Mouse (Mus musculus) frontal cortex, postnatal 25 days (tissue): ENCODE measurements around the gene Cnppd1.

Experiments used
- DNase-seq, 2 experiments: peaks; one replicate each; pipeline ENCODE4 v3.0.0; 2022; ENCODE audit warnings: low spot score in 2 of 2

The Cnppd1 gene

GRCm38 (mm10) chr1:75142301-75143261, at the start of gene Cnppd1, which contains the start of gene Retreg2:
Gene Cnppd1, minus strand, starts transcription at chr1:75142711.
Gene Retreg2, plus strand, starts transcription at chr1:75142778.
- peak; percentile 94 to 95 for DNase-seq

DNA sequence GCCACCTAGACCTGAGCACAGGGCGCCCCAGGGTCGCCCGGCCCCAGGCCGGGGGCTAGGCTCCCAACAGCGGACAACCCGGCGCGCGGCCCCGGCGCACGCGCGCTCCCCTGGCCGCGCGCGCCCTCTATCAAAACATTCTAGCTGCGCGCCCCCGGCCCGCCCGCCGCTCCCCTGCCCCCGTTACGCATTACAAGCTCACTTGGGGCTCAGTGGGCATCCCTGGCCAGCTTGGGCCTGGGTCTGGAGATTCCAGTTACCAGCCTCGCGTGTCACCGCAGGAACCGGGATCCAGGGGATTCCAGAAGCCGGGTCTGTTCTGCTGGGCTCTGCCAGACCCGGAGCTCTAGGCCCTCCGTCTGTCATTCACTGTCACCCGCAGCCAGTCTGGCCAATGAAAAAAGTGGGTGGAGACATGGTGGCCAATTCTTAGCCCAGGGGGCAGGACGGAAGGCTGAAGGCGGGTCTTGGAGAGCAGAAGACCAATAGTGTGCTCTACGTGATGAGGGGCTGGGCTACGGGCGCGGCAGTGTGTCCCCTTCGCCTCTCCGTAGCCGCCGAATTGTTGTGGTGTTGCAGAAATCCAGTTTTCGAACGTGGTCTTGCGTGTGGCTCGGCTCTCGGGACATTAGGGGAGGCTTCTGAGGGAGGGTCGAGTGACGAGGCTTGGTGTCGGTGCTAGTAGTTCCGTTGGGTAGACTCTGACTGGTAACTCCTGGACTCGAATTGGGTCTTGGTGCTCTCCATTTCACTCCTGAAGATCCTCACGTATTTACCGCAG, 49.3 kb upstream of the Cnppd1 start, which contains the start of the genes Ankzf1 and Atg9a:
Ankzf1 (plus strand) TSS at position 530 of the 781 bp plus-strand sequence.
Atg9a (minus strand) TSS at position 575 of the 781 bp plus-strand sequence.
- peak; percentile 82 to 92 for DNase-seq

DNA sequence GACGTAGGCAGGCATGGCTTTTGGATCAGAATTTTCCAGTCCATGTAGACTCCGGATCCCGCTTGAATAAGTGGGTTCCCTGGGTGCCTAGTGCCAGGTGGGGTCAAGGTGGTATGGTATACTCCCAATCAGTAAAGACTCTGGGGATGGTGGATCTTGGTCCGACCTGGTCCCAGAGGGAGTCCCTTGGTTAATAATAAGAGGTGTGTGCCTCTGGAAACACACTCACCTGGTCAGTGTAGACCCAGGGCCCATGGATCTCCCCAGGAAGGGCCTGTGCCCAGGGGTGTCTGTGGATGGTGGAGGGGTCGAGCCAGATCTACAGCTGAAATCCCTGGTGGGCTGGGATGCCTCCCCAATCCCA, 48.7 kb upstream of the Cnppd1 start:
- DNase-seq, result no peak

DNA sequence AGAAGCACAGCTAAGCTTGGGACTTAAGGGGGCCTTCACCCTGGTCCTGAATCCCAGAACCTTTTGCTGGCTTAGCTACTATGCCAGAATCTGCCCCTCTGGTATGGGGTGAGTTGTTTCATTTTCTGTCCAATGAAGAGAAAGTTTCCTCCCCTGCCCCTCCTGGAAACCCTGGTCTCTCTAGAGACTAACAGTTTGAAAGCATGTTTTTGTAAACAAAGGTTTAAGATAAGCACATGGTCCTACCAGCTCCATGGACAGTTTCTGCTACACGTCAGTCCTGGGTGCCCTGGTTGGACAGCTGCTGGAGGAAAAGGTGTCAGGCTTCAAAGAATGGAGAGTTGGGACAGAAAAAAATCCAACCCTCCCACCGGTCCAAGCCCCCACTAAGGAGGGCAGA, 48.1 kb upstream of the Cnppd1 start:
- no peak for DNase-seq

DNA sequence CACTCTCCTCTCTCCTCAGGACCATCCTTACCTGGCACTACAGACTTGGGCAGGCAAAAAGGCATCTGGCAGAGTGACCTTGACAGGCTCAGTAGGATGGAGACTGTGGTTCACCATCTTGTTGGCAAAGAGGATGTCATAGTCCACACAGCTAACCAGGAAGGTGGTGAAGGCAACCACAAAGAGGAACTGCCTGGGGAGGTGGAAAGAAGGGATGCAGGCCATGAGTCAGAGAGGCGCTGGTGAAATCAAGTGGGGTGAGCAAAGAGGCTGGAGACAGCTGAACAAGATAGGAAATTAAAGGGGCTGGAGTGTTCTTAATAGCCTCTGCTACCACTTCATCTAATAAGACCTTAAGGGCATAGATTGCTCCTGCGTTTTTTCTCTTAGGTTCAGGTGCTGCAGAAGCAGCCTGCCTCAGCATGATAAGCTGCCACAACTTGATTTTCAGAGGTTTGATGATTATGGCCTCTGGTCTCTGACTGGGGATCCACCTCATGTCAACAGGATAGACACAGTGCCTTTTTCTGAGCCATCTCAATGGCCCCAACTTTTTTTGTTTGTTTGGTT, 45.5 kb upstream of the Cnppd1 start:
- DNase-seq, result no peak

DNA sequence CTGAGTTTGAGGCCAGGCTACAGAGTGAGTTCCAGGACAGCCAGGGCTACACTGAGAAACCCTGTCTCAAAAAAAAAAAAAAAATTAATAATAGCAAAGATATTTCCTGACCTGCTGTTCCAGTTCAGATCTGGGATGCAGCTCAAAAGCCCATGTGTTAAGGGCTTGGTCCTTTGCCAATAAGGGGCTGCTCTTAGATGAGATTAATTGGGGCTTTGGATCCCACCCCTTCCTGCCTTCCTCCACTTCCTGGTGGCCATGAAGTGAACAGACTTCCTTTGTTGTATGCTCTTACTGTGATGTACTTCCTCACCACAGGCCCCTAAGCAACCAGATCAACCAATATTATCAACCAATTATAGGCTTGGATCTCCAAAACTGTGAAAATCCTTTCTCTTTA, 44.6 kb upstream of the Cnppd1 start:
- no peak for DNase-seq

DNA sequence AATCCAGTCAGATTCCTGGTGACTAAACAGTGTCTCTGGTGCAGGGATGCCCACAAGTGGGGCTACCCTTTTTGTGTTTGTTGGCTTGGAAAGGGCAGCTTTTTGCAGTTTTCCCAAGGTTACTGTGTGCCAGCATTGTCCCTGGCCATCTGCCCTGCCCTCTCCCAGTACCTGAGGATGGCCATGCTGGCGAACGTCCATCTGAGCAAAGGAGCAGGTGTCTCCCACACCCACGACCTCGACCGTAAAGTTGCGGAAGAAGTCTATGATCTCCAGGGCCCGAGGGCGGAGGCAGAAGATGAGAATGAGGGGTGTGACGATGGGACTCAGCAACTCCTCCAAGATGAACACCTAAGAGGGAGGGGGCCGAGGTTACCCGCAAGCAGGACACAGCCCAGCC, 43.0 kb upstream of the Cnppd1 start:
- DNase-seq, result no peak

GRCm38 (mm10) chr1:75182160-75182559, 39.6 kb upstream of the Cnppd1 start:
- no peak for DNase-seq

GRCm38 (mm10) chr1:75181377-75181870, 38.9 kb upstream of the Cnppd1 start:
- DNase-seq, result no peak

GRCm38 (mm10) chr1:75180741-75181140, 38.2 kb upstream of the Cnppd1 start:
- DNase-seq, result no peak

DNA sequence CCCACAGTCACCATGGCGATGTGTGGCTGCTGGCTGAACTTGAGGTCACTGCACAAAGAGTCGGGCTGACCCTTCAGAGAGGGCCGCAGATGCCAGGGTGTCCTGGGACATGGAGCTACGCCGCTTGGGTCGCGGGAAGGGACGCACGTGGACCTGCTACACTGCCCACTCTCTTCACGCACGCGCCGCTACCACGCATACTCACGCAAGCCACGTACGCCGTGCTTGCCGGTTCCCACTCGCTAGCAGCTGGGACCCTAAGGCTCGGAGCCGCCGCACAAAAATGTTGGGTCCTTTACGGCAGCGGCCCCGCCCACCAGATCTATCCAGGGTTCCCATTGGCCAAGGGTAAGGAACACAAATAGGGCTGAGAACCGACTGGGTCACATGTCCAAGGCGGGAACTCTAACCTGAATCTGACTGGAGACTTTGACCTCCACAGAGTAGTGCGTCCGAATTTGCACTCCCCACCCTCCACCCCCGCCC, 37.6 kb upstream of the Cnppd1 start, which contains the start of gene Abcb6:
Abcb6 (minus strand) TSS at position 288 of the 486 bp plus-strand sequence.
- DNase-seq, result peak; percentile 80 to 83

DNA sequence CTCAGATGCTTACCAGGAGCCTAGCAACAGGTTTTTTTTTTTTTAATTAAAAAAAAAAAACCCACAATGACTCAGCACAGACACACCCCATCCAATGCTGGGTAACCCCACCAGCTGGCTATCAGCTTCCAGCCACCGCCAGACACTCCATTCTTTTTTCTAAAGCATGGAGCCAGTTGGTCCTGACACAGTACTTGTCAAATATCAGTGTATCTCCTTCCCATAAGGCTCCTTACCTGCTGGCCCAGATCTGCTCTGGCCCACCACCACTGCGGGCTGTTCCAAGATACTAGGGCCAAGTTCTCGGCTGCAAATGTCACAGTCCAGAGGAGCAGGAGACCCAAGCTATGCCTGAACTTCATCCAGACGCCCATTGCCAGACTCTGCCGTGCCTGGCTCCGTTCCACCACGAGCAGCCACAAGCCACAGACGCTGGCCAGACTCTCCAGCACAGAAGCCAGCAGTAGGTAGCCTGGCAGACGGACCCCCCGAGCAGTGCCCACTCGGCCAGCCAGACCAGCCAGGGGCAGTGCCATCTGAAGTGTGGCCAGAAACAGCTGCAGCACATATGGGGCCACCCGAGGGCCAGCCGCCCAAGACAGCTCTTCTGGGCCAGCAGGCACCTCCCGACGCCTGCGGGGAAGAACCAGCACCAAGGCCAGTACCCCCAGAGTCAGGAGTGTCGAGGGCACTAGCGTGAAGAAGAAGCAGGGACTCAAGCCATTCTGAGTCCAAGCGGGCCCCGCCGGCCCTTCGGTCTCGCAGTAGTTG, 37.0 kb upstream of the Cnppd1 start:
- DNase-seq, result peak in 1 of 2 experiments; percentile 27

DNA sequence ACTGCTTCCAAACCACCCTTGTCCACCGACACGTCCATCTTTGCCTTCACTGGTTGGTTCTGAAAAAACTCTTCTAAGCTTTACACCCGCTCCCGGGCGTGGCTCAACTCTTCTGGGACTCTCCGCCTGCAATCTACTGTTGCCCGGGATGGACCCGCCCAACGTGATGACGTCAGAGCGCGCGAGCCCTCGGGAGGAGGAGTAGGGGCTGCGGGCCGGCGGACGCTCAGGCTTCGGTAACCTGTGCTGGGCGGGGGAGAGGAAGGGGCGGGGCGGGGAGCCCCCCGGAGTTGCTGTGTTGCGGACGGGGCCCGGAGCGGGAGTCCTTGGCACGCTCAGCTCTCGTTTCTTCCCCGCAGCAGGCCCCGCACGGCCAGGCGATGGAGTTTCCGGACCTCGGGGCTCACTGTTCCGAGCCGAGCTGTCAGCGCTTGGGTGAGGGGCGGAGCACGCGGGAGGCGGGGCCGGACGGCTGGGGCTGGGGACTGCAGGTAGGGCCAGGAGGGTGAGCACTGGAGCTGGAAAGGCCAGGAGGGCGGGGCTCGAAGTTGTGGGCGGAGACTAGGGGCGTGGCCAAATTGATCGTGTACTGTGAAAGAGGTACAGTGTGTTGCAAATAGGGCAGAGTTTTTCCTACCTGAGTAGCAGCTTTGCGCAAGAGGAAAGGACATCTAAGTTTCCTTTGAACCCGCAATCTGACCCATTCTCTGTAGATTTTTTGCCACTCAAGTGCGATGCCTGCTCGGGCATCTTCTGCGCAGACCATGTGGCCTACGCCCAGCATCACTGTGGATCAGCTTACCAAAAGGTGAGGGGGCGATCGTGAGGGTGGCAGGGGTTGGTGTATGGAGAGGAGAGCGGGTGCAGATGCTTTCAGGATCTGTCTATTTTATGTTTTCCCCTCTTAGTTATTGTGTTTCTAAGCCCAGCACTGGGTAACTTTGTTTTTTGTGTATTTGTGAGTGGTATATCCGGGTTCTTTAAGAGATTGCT, 26.3 kb upstream of the Cnppd1 start, which contains the start of gene Zfand2b:
Zfand2b (plus strand) TSS at position 175 of the 993 bp plus-strand sequence.
- peak; percentile 80 to 87 for DNase-seq

- DNase-seq, result no peak
Measured at GRCm38 (mm10) chr1:75168093-75168471, 25.6 kb upstream of the Cnppd1 start.

- DNase-seq, result peak in 1 of 2 experiments; percentile 1
Measured at GRCm38 (mm10) chr1:75160256-75160617, 17.7 kb upstream of the Cnppd1 start.

DNA sequence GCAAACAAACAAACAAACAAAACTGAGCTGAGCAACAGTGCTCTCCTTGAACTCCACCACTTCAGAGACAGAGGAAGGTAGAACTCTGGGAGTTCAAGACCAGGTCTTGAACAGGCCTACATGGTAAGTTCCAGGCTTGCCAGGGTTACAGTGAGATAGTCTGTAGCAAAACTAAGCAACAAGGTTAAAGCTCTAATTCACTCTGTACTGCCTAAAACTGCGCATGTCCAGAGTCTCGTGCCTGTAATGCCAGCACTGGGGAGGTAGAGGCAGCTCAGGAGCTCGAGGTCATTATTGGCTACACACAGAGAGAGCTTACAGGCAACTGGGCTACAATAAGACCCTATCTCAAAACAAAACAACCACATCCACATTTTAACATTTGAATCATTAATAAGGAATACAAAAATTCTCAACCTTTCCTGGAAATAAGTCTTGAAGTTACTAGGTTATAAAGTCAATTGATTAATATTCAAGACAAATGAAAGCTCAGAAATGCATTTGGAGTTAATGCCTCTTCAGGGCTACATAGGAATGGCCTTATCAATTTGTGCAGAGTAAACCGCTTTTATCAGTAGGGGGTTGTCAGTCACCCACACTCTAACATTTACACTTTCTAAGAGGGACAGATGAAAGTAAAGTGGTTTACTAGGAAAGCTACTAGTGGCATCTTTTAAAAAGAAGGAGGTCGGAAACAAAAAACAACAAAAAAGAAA, 17.2 kb upstream of the Cnppd1 start:
- no peak for DNase-seq

GRCm38 (mm10) chr1:75158990-75159389, 16.5 kb upstream of the Cnppd1 start:
- DNase-seq, result no peak

DNA sequence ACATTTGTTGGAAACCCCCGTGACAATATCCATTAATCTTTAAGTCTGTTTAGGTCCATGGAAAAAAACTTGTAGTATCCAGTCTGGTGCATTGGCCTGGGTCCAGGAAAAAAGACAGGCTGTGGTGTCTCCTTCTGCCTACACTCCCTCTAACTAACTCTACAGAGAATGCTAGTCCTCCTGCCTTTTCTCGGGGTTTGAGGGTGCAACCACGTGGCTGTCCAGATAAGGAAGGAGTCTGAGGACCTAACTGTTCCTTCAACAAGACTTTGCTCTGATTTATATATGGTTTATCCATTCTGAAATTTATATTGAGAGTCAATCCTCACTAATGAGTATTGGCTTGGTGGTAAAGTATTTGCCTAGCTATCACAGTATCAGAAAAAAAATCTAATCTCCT, 13.3 kb upstream of the Cnppd1 start:
- DNase-seq, result no peak

- no peak for DNase-seq
Measured at GRCm38 (mm10) chr1:75148727-75149126, 6.2 kb upstream of the Cnppd1 start.
